Mouse (Mus musculus): Measurements from ENCODE around the gene Hoxd11.

Gene Hoxd11

GRCm38 (mm10) chr2:74683471-74683951 is 4.2 kb downstream of the Hoxd11 start:
- no peak for DNase-seq

- DNase-seq: no peak
These were observed 4.7 kb downstream of the Hoxd11 start for GRCm38 (mm10) chr2:74684106-74684505.

- no peak for DNase-seq
These were observed 5.8 kb downstream of the Hoxd11 start for GRCm38 (mm10) chr2:74685059-74685603.

- peak; percentile 91 for DNase-seq
These were observed 7.1 kb downstream of the Hoxd11 start for GRCm38 (mm10) chr2:74686301-74686987.

- no peak for DNase-seq
These were observed 7.8 kb downstream of the Hoxd11 start for GRCm38 (mm10) chr2:74686988-74687697.

GRCm38 (mm10) chr2:74687698-74688555 is 8.6 kb downstream of the Hoxd11 start:
- no peak for DNase-seq

- no peak for DNase-seq
These were observed 9.6 kb downstream of the Hoxd11 start for GRCm38 (mm10) chr2:74688795-74689573.

GRCm38 (mm10) chr2:74689574-74690337 is 10.4 kb downstream of the Hoxd11 start:
- no peak for DNase-seq

GRCm38 (mm10) chr2:74690338-74690716 is 11.0 kb downstream of the Hoxd11 start:
- no peak for DNase-seq

GRCm38 (mm10) chr2:74691022-74691951 is 11.9 kb downstream of the Hoxd11 start, which contains the start of gene Hoxd10:
Hoxd10 (plus strand) TSS chr2:74691924.
- DNase-seq: peak; percentile 91

- DNase-seq: no peak
These were observed 12.8 kb downstream of the Hoxd11 start for GRCm38 (mm10) chr2:74691995-74692807.

GRCm38 (mm10) chr2:74692808-74693431 is 13.6 kb downstream of the Hoxd11 start:
- no peak for DNase-seq

- no peak for DNase-seq
These were observed 14.1 kb downstream of the Hoxd11 start for GRCm38 (mm10) chr2:74693432-74693827.

GRCm38 (mm10) chr2:74694066-74694465 is 14.7 kb downstream of the Hoxd11 start:
- DNase-seq: peak; percentile 77

GRCm38 (mm10) chr2:74695383-74695782 is 16.0 kb downstream of the Hoxd11 start:
- DNase-seq: no peak

GRCm38 (mm10) chr2:74695813-74696430 is 16.6 kb downstream of the Hoxd11 start:
- no peak for DNase-seq

- no peak for DNase-seq
These were observed 17.3 kb downstream of the Hoxd11 start for GRCm38 (mm10) chr2:74696442-74697335.

All from kidney, adult 9 months (tissue).